Mouse (Mus musculus) left cerebral cortex, postnatal 4 days (tissue): ENCODE data around the gene Ptpre. TPM values are rescaled to one million over a fixed set of nuclear protein-coding genes. Genes with fewer than 3 reads are reported as not detected.

ENCODE experiments used
- DNase-seq: peaks from one replicate; pipeline ENCODE4 v3.0.0-alpha.2; 2022
- intact Hi-C: fragments of 180-260 bp; cut with DNase I; formaldehyde crosslinking; loops from one replicate; pipeline ENCODE4 v1.15.1; 2025
- total RNA-seq, 2 experiments: library from RNA; stranded (reverse); gene quantifications; 2 replicates each; pipeline ENCODE4 v1.2.3; 2021

Ptpre gene
- total RNA-seq, 2 experiments from 2014 or later: 25.1 to 26.2 TPM

DNA sequence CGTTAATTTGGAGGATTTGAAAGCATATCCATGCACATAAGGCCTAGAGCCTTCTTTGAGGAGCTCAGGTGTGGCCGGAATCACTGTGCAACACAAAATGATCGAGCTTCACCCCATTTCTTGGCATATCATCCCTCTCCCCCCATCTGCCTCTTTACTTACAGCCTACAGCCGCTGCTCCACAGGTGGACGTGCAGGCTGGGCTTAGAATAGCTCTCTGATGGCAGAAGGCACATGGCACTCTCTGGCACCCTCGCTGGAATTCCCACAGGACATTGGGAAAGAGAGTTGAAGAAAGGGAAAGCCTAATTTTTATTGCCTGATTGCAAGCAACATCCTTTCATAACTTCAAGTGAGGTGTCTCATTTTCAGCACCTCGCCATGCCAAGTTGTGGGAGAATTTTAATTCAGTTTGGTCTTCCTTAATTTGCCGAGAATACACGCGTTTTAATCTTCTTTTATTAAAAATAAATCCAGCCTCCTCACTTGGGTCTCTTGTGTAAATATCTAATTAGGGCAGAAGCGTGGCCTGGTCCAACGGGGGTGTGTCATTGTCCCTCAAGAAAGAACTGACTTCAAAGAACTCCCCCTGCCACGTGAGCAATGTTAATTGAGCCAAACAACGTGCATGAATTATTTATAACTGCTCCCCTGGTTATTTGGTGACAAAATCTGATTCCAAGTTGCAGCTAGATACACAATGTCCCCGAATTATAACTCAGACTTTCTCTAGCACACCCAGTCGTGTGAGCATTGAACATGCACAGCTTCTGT lies 97.8 kb downstream of the Ptpre start:
- peak; percentile 48 for DNase-seq
- intact Hi-C loops: no loop called here

DNA sequence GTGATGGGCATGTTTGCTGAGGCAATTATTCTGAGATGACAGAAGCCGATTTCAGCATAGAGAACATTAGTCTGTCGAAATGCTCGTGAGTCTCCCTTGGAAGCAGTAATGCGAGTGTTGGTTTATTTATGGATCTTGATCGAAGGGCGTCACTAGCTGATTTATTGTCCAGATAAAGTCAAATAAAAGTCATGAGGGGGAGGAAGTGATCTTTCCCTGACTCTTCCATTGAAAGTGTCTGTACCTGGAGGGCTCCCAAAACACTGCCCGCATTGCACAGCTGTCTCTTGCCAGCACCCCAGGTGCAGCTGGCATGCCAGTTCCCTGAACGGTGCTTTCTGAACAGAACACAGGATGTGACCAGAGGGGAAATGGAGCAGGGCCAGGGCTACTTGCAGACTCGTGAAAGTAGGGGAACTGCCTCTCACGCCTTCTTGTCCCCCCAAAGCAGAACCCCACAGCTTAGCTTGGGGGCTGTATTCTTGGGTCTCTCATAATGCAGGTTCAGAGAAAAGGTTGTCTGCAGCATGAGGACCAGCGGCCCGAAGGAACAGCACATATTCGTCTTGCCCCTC lies 100.2 kb downstream of the Ptpre start:
- intact Hi-C loops: no loop called here

DNA sequence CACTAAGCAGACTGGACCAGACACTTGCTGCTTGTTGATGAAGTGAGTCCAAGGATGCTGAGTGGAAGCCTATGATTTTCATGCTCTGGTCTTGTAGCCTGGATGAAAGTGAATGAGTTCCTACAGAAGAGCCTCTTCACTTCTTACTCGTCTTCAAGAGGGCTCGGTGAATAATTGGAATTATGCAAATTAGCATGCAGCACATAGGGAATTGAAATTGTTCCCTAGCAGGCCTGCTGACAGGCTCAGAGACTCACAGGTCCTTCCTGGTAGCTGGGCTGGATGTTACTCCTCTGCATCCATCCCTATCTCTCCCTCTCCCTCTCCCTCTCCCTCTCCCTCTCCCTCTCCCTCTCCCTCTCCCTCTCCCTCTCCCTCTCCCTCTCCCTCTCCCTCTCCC lies 102.1 kb downstream of the Ptpre start:
- intact Hi-C loops: no loop called here
- DNase-seq: no peak

More for the DNA sequence above, 100.2 kb downstream of the Ptpre start:
- peak; percentile 43 for DNase-seq

DNA sequence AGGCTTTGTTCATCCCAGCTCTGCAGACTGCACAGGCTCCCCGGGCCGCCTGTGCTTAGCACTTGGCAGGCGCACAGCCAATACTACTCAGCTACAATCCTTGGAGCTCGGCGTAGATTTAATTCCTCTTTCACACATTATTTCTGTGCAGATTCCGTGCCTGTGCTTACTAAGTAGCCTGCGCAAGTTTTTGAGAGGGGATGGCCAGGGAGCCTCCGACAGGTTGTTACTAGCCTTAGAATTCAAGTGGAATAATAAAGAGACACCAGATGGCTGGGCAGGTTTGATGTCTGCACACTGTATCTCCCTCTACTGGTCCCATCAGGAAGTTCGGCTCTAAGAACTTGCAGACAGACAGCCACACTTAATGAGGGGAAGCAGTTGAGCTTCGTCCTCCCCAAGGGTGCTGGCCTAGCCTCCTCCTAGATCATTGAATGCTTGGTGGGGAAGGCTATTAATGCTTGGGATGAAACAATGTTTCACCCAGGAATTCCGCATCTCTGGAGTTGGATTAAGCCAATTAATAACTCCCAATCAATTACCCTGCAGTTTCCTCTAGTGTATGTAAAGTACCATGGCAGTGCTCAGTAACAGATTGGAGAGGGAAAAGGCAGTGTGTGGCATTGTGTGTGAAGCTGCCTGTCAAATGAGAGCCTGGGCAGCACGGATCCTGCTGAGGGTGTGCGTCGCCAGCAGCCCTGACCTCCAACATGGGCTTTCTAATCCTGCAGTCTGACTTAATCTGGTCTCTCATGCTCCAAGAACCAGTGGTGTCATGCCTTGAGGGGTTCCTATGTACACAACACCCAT lies 104.6 kb downstream of the Ptpre start:
- intact Hi-C loops: no loop called here
- peak; percentile 61 for DNase-seq

DNA sequence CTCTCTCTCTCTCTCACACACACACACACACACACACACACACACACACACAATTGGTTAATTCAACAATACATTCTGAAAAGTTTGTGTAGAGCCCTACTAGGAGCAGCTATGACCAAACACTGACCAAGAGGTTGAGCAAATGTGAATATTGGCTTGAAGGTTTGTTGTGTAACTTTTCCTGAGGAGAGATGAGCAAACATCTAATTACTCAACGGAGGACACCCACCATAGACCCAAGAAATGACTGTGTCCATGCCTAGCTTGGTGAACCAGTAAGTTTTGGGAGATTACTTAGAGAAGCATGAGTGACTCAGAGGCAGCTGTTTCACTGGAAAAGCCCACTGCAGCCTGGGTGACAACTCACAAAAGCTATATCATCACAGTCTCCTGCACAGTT lies 107.2 kb downstream of the Ptpre start:
- no peak for DNase-seq
- intact Hi-C loops: no loop called here

DNA sequence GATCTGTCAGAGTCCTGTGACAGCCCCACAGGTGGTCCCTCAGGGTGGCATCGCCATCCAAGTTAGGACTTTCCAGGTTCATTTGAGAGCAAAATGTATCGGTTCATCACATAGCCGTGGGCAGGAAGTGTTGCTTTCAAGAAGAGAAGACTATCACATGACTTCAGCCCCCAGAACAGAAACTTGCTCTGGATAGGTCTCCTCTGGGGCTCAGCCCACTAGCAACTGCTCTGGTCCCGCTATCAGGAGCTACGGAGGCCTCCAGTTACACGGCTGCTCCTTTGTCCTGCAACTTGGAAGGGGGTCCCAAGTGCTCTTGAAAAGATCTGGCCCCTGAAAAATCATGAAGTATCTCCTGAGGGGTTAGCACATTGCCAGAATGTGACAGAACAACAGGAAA lies 109.7 kb downstream of the Ptpre start:
- intact Hi-C loops: no loop called here
- DNase-seq: no peak

DNA sequence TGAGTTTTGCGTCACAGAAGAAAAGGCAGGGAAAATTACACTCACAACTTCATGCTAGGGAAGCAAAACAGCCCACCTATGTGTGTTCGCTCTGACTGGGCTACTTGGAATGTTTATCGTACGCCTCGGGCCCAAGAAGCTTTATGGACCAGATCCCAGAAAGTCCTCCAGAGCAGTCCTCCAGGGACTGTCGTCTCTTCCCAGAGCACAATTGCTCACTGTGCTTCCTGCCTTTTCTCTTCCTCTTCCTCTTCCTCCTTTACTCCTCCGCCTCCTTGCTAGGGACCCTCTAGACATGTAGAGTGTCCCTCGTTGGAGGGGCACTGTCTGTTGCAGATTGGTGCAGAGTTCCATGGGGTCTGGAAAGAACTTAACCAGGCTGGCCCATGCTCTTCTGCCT lies 111.5 kb downstream of the Ptpre start:
- intact Hi-C loops: no loop called here
- no peak for DNase-seq

DNA sequence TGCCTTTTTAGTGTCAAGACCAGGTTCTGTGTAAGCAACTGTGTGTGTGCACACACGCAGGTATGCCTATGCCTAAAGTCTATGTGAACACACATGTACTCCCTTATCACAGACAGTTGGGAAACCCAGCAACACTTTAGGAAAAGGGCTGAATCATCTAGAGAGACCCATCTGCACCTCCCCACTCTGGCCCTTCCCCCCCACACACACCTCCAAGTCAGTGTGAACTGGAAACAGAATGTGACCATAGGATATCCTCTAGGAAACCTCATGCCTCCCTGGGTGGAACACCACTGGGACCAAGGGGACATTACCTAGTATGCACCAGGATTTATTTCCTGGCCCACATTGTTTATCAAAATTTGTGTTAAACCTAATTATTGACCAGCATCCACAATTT lies 112.0 kb downstream of the Ptpre start:
- DNase-seq: no peak
- intact Hi-C loops: no loop called here

DNA sequence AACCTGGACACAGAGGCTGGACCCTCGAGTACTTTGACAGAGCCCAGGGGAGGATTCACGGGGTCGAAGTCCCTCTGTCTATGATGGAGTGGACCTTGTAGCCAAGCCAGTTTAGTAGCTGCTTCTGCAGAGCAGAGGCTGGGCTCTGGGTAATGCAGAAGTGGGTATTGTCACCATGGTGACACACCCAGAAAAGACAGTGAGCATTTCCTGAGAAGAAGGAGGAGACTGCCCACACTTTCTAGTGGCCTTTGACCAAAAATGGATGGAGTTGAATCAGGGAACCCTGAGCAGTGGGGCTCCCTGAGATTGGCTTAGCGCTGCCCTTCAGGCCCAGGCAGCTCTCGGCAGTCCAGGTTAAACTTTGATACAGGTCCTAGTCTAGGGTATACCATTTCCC lies 112.8 kb downstream of the Ptpre start:
- intact Hi-C loops: no loop called here
- DNase-seq: no peak

DNA sequence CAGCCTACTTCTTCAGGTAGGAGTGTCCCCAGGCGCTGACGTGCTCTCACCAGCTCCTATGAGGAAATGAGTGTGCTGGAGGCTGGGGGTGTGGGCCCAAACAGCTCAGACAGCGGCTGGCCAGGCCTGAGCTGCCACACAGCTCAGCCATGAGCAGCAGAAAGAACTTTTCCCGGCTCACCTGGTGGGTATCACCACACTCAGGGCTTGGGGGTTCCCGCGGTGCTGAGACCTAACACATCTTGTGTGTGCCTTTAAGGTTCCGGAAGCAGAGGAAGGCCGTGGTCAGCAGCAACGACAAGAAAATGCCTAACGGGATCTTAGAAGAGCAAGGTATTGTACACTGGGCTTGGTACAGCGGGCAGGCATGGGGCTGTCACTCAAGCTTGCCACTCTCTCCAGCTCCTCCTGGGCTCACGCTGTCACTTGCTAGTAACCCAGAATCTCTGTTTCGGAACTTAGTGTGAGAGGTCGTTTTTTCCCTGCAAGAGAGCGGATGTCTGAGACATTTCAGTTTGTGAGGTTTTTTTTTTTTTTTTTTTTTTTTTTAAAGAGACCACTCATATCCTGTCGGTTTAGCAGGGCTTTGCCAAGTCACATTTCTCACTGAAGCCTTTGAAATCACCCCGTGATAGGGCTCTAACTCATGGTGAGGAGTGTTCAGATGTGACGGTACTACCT lies 114.7 kb downstream of the Ptpre start:
- intact Hi-C loops: no loop called here
- DNase-seq: no peak

DNA sequence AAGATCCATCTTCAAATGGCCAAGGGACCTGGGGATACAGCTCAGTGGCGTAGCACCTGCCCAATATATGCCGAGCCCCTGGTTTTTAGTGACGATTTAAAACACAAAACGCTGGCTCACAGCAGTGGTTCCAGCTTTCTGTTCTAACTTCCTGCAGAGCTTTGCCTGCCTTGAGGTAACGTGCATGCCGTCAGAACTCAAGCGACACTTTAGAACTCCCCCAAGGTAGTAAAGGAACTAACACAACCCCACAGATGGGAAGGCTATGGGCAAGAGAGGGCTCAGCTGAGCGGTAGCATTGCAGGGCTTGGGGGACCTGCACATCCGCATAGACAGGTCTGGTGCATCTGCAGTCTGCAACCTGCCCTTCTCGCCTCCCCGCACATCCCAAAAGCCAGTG lies 115.5 kb downstream of the Ptpre start:
- intact Hi-C loops: no loop called here
- no peak for DNase-seq

DNA sequence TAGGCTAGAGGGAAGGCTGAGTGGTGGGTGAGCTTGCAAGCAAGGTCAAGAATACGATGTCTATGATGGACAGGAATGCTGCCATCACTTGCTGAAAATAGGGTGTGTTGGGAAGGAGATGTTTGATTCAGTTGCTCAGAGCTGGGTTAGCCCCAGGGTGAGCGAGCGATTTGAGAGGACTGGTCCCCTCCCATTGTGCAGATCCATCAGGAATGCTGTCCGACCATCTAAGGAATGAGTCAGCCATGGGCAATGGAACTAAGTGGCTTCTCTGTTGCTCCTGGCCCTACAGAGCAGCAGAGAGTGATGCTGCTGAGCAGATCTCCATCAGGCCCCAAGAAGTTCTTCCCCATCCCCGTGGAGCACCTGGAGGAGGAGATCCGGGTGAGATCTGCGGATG lies 116.3 kb downstream of the Ptpre start:
- DNase-seq: no peak
- intact Hi-C loops: no loop called here

DNA sequence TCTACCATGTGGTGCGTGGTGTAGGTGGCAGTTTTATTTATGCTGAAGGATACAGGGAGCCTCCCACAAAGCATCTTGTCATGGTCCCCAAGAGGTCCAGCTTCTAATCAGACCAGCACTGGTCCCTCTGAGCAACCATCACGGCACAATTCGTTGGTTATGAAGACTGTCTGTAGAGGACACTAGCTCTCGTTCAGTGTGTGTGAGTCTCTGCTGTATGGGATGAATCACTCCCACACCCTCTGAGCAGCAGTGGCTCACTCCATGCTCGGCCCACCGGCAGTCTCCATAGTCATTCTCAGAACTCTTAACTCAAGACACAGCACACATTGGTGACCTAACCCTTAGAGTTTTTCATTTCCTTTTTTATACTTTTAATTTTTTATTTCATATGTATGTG lies 117.0 kb downstream of the Ptpre start:
- DNase-seq: no peak
- intact Hi-C loops: no loop called here

DNA sequence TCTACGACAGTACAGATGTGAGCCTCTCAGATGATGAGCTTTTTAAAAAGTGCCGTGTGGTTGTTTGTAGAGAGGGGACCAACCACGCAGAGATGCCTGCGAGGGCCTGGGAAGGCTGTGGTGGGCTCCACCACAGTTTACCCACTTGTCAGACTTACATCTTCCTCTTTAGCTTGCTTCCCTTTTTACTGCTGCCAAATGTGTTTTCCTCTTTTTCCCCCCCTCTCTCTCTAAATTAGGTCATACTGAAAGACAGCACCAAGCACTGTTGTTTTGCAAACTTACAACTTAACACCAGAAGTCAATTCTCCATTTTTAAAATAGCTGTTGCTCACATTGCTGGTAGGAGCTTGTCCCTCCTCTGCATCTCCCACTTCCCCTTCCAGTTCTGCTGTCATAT lies 117.8 kb downstream of the Ptpre start:
- DNase-seq: no peak
- intact Hi-C loops: no loop called here

DNA sequence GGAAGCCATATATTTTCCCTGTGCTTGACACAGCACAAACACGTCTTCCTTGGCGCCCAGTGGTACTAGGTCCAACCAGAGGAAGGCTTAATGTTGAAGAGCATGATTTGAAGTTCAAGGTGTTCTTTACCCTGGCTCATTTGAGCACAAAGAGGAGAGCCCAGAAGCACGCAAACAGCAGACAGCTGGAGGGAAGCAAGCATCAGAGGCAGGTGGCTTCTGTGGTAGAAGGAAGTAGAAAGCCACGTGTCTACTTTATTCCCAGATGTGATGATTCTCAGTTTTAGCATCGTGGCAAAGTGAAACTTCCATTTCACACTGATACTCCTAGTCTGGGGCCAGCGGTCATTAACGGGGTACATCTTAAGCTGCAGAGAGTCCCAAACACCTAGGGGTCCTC lies 120.9 kb downstream of the Ptpre start:
- no peak for DNase-seq
- intact Hi-C loops: no loop called here

DNA sequence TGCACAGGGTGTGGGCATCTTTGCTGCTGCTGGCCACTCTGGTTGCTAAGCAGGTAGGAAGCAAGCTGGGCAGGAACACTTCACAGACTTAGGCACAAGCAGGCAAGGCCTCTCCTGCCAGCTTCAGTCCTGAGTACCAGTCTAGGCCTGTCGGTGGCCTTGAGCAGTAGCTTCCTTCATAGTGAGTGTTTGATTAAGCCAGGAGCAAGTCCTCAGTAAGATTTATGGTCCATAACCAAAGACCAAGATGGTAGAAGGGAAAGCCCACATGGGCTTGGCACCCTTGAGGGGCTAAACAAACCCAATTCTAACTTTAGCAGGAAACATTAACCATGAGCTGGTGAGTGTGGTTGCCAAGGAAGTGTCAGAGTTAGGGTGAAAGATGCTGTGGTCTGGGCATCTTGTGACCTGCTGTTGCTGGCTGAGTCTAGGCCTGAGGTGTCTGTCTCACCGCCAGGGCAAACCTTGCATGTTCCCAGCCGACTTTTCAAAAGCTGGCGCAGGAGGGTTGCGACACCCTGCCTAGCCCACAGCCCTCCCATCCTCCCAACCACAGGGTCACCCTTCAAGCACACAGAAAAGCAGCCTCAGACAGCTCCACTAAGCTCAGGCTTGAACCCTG lies 122.1 kb downstream of the Ptpre start:
- no peak for DNase-seq
- intact Hi-C loops: no loop called here

DNA sequence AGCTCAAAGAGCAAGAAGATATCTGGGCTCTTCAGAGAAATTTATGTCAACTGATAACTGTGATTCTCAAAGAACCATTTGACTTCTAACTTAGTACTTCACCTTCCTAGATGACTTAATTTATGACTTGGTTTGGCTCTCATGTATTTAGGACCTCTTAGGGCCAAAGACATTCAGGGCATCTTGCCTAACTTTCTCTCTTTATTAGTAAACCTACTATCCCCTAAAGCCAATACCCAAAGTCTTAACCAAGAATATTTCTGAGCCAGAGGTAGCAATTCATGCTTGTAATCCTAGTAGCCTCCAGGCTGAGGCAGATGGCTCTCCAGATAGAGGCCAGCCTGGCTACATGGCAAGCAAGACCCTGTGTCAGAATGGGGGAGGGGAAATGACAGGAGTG lies 123.0 kb downstream of the Ptpre start:
- intact Hi-C loops: no loop called here
- no peak for DNase-seq

DNA sequence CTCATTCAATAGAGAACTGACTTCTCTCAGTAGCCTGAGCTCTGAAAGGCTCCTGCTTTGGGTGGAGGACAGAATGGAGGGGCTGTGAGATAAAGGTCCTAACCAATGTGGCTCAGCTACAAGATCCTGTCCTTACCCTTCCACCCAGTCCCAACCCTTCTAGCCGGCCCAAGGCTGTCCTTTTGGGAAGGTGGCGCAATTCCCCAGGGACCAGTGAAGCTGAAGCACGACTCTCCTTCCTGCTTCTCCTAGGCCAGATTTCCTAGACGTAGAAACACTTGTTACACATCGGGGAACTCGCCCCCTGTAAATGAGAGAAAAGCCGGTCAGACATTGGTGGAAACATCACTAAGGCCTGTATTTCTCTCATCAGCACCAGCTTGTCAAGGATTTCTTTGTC lies 126.9 kb downstream of the Ptpre start:
- intact Hi-C loops: no loop called here
- no peak for DNase-seq

DNA sequence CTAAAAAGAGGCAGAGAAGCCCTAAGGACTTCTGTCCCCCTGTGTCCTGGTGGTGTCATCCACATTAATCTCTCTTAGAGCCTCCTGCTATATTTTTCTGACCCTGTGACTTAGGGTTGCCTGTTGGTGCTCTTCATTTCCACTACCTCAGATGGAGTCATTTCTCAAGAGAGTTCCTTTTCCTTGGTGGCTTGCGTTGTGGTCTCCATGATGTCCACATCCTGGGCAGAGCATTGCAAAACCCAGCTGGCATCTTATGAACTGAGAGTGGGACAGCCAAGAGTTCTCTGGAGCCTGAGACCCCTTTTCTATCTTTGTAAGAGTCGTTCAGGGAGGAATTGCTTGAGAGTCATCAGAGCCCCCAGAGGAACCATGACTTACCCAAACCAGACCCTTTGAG lies 129.0 kb downstream of the Ptpre start:
- intact Hi-C loops: no loop called here
- DNase-seq: no peak

DNA sequence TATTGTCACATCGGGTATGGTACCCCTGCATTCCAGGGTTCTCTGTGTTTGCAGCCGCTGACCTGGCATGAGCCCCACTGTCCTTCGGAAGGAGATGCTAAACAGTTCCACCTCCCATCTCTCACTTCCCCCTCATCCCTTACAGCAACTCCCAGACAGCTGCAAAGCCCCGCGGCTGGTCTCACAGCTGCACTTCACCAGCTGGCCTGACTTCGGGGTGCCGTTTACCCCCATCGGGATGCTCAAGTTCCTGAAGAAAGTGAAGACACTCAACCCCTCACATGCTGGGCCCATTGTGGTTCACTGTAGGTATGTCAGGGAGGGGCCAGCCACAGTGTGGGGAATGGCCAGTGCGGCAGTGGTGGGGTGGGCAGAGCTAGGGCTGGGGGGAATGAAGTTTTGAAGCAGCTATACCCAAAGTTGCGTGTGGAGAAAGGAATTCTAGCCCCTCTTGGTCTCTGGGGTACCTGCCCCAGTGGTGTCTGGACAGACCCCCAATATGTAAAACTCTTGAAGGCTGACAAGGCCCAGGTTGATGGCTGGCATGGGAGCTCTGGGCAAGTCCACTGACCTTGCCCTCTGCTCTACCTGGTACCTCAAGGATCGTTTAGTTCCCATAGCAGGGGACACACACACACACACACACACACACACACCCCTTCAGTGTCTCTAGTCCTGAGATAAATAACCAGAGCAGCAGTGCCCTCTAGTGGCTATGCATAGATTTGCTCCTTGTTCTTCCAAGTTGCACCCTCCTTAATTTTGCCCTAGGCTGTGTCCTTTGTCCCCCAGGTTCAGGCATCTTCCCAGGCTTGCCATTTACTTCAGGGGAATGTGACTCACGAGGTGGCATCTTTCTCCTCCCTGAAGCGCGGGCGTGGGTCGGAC lies 131.8 kb downstream of the Ptpre start:
- intact Hi-C loops: no loop called here
- peak; percentile 69 for DNase-seq
